Mouse (Mus musculus) large intestine, adult 2 months (tissue): ENCODE results near the gene Orai2. TPM values are rescaled to one million over a fixed set of nuclear protein-coding genes. Genes with fewer than 3 reads are reported as not detected.
"Not testable (repeated sequence)": the region's sequence is repeated elsewhere in the genome, so short reads cannot be mapped to it uniquely, and the experiment has no call there.

ENCODE experiments used
- DNase-seq: peaks from one replicate; pipeline ENCODE4 v3.0.0-alpha.2; 2012; ENCODE audit warnings: low read depth, low spot score
- WGBS: fragments of 180-500 bp; shearing (Covaris S2); methylation state at CpG from one replicate; pipeline ENCODE4 v1.1.7; 2018; 5-methylcytosine and 5-hydroxymethylcytosine counted together
- polyA plus RNA-seq: library from polyadenylated mRNA; depleted of rRNA; stranded (reverse); fragments of >200 nt; gene quantifications from 2 replicates; pipeline ENCODE4 v1.2.3, GENCODE M21; 2012; rRNA removed

The Orai2 gene
- 25.3 and 37.0 TPM in 2 replicates for polyA plus RNA-seq

- no peak for DNase-seq
- WGBS: under 1% methylated on average over 48 of the region's 49 CpGs
These were observed at the start of gene Orai2 for GRCm38 (mm10) chr5:136170512-136171362. Gene Orai2 (minus strand): TSS chr5:136170713.

GRCm38 (mm10) chr5:136218585-136218984, 48.1 kb upstream of the Orai2 start:
- no peak for DNase-seq
- WGBS: 78% methylated on average over 12 of the region's 12 CpGs

- DNase-seq: no peak
- WGBS: 55% methylated on average over 4 of the region's 4 CpGs
These were observed 47.4 kb upstream of the Orai2 start for GRCm38 (mm10) chr5:136217932-136218381.

GRCm38 (mm10) chr5:136217004-136217665, 46.6 kb upstream of the Orai2 start:
- 73% methylated on average over 18 of the region's 18 CpGs for WGBS
- no peak for DNase-seq

GRCm38 (mm10) chr5:136215958-136216357, 45.4 kb upstream of the Orai2 start:
- DNase-seq: no peak
- WGBS: 60% methylated on average over 5 of the region's 5 CpGs

GRCm38 (mm10) chr5:136215211-136215610, 44.7 kb upstream of the Orai2 start:
- 84% methylated on average over 3 of the region's 3 CpGs for WGBS
- DNase-seq: no peak

DNA sequence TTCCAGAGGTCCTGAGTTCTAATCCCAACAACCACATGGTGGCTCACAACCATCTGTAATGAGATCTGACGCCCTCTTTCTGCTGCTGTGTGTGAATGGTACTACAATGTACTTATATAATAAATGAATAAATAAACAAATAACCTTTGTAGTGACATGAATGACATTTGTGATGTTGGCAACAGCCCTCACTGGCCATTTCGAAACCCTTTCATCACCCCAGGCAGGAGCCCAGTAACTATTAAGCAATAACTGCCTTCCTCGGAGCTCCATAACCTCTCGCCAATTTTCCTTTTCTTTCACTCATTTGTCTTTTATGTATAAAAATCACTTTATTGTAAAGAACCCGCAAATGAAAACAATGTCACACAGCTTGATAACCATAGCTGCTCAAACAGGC, 43.2 kb upstream of the Orai2 start:
- no peak for DNase-seq
- 60% methylated on average over 5 of the region's 5 CpGs for WGBS

GRCm38 (mm10) chr5:136212716-136213115, 42.2 kb upstream of the Orai2 start:
- 86% methylated on average over 11 of the region's 11 CpGs for WGBS
- no peak for DNase-seq

- 89% methylated on average over 14 of the region's 14 CpGs for WGBS
- not testable (repeated sequence) for DNase-seq
These were observed 41.0 kb upstream of the Orai2 start for GRCm38 (mm10) chr5:136211341-136212102.

DNA sequence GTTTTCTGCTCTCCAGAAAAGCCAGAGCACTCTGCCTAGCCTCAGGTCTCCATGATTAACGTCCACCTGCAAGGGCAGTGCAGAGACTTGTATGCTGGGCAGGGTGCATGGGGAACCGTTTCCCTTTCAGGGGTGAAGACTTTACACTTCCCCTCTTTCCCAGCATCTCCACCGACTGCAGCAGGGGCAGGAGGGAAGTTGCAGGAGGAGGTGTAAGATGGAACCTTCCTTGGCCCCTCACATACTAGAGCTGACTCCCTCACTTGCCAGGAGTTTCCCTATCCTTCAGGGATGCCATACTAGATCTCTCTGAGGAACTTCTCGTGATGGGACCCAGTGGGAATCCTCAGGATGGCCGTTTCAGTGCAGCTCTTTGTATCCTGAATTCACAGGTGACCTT, 40.0 kb upstream of the Orai2 start:
- WGBS: 57% methylated on average over 5 of the region's 5 CpGs

GRCm38 (mm10) chr5:136201832-136202231, 31.3 kb upstream of the Orai2 start:
- WGBS: 35% methylated on average over 7 of the region's 7 CpGs
- DNase-seq: no peak

More for the DNA sequence above, 40.0 kb upstream of the Orai2 start:
- DNase-seq: no peak

DNA sequence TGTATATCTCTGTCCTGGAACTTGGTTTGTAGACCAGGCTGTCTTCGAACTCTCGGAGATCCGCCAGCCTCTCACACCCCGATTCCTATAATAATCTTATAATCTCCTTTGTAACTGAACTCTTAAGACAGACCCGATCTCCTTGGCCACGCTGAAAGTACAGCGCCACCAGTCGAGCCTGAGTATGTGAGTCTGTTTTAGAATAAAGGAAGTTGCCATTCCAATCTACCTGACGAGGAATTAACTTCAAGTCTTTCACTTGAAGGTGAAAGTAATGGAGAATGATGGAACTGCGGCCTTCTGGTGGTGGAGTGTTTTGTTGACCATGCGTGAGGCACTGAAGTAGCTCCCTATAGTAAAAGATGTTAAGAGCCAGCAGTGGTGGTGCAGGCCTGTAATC, 29.0 kb upstream of the Orai2 start:
- DNase-seq: no peak
- WGBS: 23% methylated on average over 11 of the region's 11 CpGs

DNA sequence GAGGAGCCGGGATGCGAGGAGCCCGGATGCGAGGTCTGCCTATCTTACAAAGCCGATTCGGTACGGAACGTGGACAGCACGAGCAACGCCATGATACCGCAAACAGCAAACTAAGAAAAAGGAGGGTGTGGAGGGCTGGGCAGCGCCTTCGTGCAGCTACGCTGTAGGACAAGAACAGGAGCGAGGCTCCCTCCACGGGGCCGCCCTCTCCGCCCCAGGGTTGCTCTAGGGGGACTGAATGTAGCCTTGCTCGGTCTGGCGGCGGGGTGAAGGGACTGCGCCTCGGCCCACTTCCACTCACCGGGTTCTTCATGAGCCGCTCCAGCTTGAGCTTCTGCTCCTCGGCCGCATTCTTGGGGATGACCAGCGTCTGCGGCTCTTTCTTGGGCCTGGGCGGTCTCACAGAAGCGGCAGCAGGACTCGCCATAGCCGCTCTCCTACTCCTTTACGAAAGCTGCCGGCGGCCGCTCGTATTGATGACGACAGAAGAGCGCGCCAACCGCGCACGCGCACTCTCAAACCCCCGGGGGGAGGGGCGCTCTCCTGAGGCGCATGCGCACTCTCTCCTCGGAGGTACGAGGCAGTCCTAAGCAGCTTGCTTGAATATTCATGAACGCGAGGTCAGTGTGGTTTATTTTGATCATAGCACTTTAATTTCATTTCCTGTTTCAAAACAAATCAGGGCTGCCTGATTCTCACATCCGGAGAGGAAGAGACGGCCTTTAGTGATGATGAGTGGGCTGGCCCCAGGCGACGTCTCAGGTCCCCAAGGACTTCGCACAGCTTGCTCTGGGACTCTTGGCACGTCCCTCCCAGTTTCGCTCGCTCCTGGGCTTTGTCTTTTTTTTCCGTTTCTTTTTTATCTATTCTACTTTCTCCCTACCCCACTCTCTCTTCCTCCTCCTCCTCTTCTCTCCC, 28.2 kb upstream of the Orai2 start, which contains the start of gene Prkrip1:
Gene Prkrip1, minus strand, starts transcription at position 490 of the 918 bp plus-strand sequence.
- under 1% methylated on average over 62 of the region's 62 CpGs for WGBS
- DNase-seq: peak; percentile 69

DNA sequence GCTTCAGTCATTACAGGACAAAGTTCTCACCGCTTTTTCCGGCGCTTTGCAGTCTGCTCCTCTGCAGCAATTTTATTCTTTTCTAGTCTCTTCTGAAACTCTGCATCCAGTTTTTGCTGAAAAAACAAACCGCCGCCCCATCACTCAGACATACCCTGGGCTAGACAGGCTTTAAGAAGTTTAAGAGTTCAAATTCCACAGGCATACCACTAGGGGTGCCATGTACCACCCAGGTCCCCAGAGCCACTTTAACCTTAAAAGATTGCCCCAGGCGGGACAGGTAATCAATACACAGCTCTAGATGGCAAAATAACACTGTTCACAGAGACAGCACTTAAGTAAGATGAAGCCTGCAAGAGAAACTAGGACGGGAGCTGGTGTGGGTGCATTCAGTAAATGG, 21.4 kb upstream of the Orai2 start:
- 58% methylated on average over 7 of the region's 7 CpGs for WGBS
- DNase-seq: no peak

DNA sequence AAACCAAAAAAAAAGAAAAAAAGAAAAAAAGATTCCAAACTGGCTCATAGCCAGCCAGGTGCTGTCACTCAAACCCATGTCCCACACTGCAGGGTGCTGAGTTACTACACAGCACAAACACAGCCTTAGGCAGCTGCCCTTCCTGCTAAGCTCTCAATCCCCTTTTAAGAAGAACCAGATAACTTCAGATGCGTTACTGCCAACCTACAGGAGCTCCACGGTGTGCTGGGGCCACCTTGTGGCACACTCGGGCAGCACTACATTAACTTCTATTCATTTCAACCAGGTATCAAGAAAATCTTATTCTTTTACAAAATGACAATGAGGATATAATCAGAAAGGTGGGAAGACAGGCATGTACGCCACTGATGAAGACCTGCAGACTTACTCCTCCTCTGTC, 16.2 kb upstream of the Orai2 start:
- WGBS: 25% methylated on average over 4 of the region's 4 CpGs
- DNase-seq: no peak

GRCm38 (mm10) chr5:136183766-136184165, 13.3 kb upstream of the Orai2 start:
- WGBS: 87% methylated on average over 7 of the region's 7 CpGs
- no peak for DNase-seq

DNA sequence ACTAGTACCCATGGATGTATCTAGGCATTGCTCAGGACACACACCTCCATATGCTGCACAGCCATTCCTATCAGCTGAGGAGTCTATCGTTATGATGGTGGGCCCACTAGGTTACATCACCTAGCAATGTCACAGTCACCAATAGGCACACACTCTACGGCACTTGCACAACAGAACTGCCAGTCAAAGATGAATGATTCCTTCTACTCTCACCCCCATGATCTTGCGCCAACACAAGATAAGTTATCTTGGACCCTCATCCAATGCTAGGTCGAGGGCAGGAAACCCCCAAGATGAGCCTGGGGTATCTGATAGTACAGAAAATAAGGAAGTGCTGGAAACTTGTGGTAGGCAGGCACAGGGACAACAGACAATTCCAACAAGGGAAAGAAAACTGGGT, 12.3 kb upstream of the Orai2 start:
- DNase-seq: no peak
- WGBS: 91% methylated on average over 4 of the region's 4 CpGs

GRCm38 (mm10) chr5:136182049-136182448, 11.5 kb upstream of the Orai2 start:
- 91% methylated on average over 6 of the region's 6 CpGs for WGBS
- no peak for DNase-seq

- DNase-seq: no peak
- 89% methylated on average over 6 of the region's 6 CpGs for WGBS
These were observed 10.7 kb upstream of the Orai2 start for GRCm38 (mm10) chr5:136181197-136181596.
